Mouse (Mus musculus): ENCODE results near the gene Gata5. TPM values are rescaled to one million over a fixed set of nuclear protein-coding genes. Genes with fewer than 3 reads are reported as not detected.

Gene Gata5
- total and polyA plus RNA-seq, 3 experiments: not detected

- H3K4me1 ChIP-seq (ENCODE audit: control insufficient read depth in 1 of 2, insufficient read depth in 2 of 2): no peaks in the 10 kb centered on the region; a peak in 1 of 4 replicates
- H3K27ac ChIP-seq (ENCODE audit: insufficient read depth, low read depth): no peak overlapping the region
- TF ChIP-seq E2F4 (IDR thresholded peaks at IDR 0.05; ENCODE audit: insufficient replicate concordance, low read depth, low read length) (no peak), ELF1 (IDR thresholded peaks at IDR 0.05; ENCODE audit: low read depth, low read length) (no peak), JUN (IDR thresholded peaks at IDR 0.05; ENCODE audit: insufficient read depth, low read depth, low read length) (no peak), TCF12 (IDR thresholded peaks at IDR 0.05; ENCODE audit: low read depth, low read length) (no peak), ZNF384 (IDR thresholded peaks at IDR 0.05; ENCODE audit: low read depth, low read length) (no peak), USF2 (conservative IDR thresholded peaks at IDR 0.05; ENCODE audit: low read depth, low read length) (no peak), ETS1 (conservative IDR thresholded peaks at IDR 0.05; ENCODE audit: low read depth, low read length) (no peak), ZKSCAN1 (IDR thresholded peaks at IDR 0.05; ENCODE audit: borderline replicate concordance, low read depth, low read length) (no peak), MAX (IDR thresholded peaks at IDR 0.05; ENCODE audit: low read length) (no peak), GABPA (IDR thresholded peaks at IDR 0.05; ENCODE audit: insufficient replicate concordance, low read depth, low read length) (no peak), EP300 (IDR thresholded peaks at IDR 0.05; ENCODE audit: low read length) (no peak), JUND (conservative IDR thresholded peaks at IDR 0.05; ENCODE audit: low read depth, low read length) (no peak), RCOR1 (conservative IDR thresholded peaks at IDR 0.05; ENCODE audit: low read depth, low read length) (no peak), SMC3 (IDR thresholded peaks at IDR 0.05; ENCODE audit: low read depth, low read length) (no peak), MYC (IDR thresholded peaks at IDR 0.05; ENCODE audit: low read depth, low read length) (no peak), PAX5 (IDR thresholded peaks at IDR 0.05; ENCODE audit: low read length) (no peak), POLR2A (IDR thresholded peaks at IDR 0.05; ENCODE audit: low read depth, low read length) (no peak), TBP (conservative IDR thresholded peaks at IDR 0.05; ENCODE audit: low read depth, low read length) (no peak)
- H3K79me2 ChIP-seq (replicated peaks; ENCODE audit: control insufficient read depth, extremely low read depth, insufficient read depth, poor library complexity, severe bottlenecking): no peaks in the 10 kb centered on the region
- H3K4me3 ChIP-seq (replicated peaks in 1 of 3; ENCODE audit: low read depth in 2 of 3, low read length in 2 of 3, poor library complexity in 1 of 3): no peak overlapping the region
- in situ Hi-C loops (cut with MboI; ENCODE audit: low pct_ligation_motif_present, low pct_unique_long_range_greater_than_20kb, low sequenced_read_pairs): no loop called here
- DNase-seq (ENCODE audit: extremely low read depth): no peak
- no peaks in the 10 kb centered on the region for H3K9me3 ChIP-seq (replicated peaks; ENCODE audit: low read length)
- peaks cover 57% of the 10 kb centered on the region for H3K27me3 ChIP-seq (replicated peaks)
- no peak overlapping the region for H3K4me2 ChIP-seq (ENCODE audit: insufficient read depth, low read depth, poor library complexity, severe bottlenecking)
- dilution Hi-C loops (cut with MboI; ENCODE audit: extremely low pct_ligation_motif_present, extremely low pct_unique_long_range_greater_than_20kb, low sequenced_read_pairs): no loop called here
- H3K36me3 ChIP-seq (replicated peaks in 1 of 2; ENCODE audit: control insufficient read depth in 1 of 2, insufficient read depth in 1 of 2, low read length in 1 of 2): no peaks in the 10 kb centered on the region
- no peak overlapping the region for H3K9ac ChIP-seq (ENCODE audit: insufficient read depth, low read depth)
Measured at GRCm38 (mm10) chr2:180291566-180291965, 42.9 kb downstream of the Gata5 start.

GRCm38 (mm10) chr2:180290503-180290902, 44.0 kb downstream of the Gata5 start:
- no peaks in the 10 kb centered on the region; a peak in 1 of 4 replicates for H3K4me1 ChIP-seq (ENCODE audit: control insufficient read depth in 1 of 2, insufficient read depth in 2 of 2)
- peaks cover 67% of the 10 kb centered on the region for H3K27me3 ChIP-seq (replicated peaks)
- in situ Hi-C loops (cut with MboI; ENCODE audit: low pct_ligation_motif_present, low pct_unique_long_range_greater_than_20kb, low sequenced_read_pairs): no loop called here
- dilution Hi-C loops (cut with MboI; ENCODE audit: extremely low pct_ligation_motif_present, extremely low pct_unique_long_range_greater_than_20kb, low sequenced_read_pairs): no loop called here
- no peak overlapping the region for H3K4me2 ChIP-seq (ENCODE audit: insufficient read depth, low read depth, poor library complexity, severe bottlenecking)
- no peaks in the 10 kb centered on the region for H3K79me2 ChIP-seq (replicated peaks; ENCODE audit: control insufficient read depth, extremely low read depth, insufficient read depth, poor library complexity, severe bottlenecking)
- no peak overlapping the region for H3K9ac ChIP-seq (ENCODE audit: insufficient read depth, low read depth)
- H3K9me3 ChIP-seq (replicated peaks; ENCODE audit: low read length): no peaks in the 10 kb centered on the region
- DNase-seq (ENCODE audit: extremely low read depth): no peak
- H3K36me3 ChIP-seq (replicated peaks in 1 of 2; ENCODE audit: control insufficient read depth in 1 of 2, insufficient read depth in 1 of 2, low read length in 1 of 2): no peaks in the 10 kb centered on the region
- no peak overlapping the region for H3K27ac ChIP-seq (ENCODE audit: insufficient read depth, low read depth)
- TF ChIP-seq PAX5 (IDR thresholded peaks at IDR 0.05; ENCODE audit: low read length) (no peak), BHLHE40 (IDR thresholded peaks at IDR 0.05; ENCODE audit: low read depth, low read length) (peak; percentile 55), MAZ (IDR thresholded peaks at IDR 0.05; ENCODE audit: low read depth, low read length) (no peak)
- H3K4me3 ChIP-seq (replicated peaks in 1 of 3; ENCODE audit: low read depth in 2 of 3, low read length in 2 of 3, poor library complexity in 1 of 3): no peak overlapping the region
